Mouse (Mus musculus) hematopoietic stem cell, adult 5-6 weeks (primary cell): ENCODE results near the gene Asb10. TPM values are rescaled to one million over a fixed set of nuclear protein-coding genes. Genes with fewer than 3 reads are reported as not detected.
A peak's percentile ranks its signal among the peaks of the same experiment; 100 is the strongest.

Experiments used
- ATAC-seq, 2 experiments: fragments of 125-278 bp in 1 of 2; replicated peaks in 1 of 2; 2 replicates each; pipeline ENCODE4 v1.8.0; 2016 to 2017; ENCODE audit warnings: inconsistent platforms in 2 of 2, mild to moderate bottlenecking in 2 of 2, moderate number of reproducible peaks in 2 of 2, low read depth in 1 of 2, moderate TSS enrichment in 1 of 2; ENCODE audit not compliant: low FRiP score in 2 of 2, poor library complexity in 2 of 2, severe bottlenecking in 2 of 2, insufficient read depth in 1 of 2, low TSS enrichment in 1 of 2
- total RNA-seq: library from RNA; stranded (forward); fragments of 172-1452, 232-1000 nt; gene quantifications from 2 replicates; pipeline ENCODE4 v1.2.3, GENCODE M21; 2017

Asb10 gene
- total RNA-seq, 1 experiment from 2014 or later, result not detected

DNA sequence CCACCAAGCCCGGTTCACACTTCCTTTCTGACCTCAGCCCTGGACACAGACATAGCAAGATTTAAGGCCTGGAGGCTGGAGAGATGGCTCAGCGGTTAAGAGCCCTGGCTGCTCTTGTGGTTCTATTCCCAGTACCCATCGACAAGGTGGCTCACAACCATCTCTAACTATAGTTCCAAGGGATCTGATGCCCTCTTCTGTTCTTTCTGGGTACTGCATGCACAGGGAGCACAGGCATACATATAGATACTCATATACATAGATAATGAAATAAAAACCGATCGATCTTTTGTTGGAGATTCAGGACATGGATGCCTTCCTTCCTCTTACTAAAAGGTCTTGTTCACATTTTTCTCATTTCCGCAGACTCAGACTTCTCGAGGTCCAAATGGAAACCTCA, 32.4 kb downstream of the Asb10 start:
- no peak for ATAC-seq

DNA sequence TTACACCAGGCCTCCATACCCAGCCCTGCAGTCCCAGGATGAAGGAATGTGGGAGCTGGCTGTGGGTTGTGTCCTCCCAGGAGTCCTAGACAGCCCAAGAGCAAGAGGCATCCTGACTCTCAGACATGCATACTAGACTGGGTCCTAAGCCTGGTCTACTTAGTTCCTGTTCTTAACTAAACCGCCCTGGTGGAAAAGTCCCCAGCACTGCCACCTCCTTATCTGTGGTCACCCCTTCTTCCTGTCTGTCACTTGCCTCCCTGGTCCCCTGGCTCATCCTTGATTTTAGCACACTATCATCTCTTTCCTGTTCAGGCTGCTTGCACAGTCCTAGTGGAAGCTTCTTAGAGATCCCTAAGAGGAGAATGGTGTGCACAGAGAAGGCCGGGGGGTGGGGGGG, 35.3 kb downstream of the Asb10 start:
- ATAC-seq, result peak; percentile 67 to 68

DNA sequence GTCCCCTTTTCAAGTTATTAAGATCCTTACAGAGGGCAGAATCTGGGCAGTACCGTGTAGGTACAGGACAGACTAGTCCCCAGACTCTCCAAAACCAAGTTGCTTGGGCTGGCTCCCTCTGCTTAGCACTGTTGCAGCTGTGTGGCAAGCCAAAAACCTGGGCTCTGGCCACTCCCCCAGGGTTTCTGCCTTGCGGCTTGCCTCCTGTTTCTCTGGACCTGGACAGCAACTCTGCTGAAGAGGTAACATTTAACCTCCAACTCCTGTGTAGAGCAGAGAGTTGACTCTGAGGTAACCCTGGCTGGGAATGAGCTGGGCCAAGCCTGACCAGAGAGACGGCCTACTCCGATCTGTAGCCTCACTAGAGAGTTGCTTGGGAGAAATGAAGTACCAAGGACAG, 38.0 kb downstream of the Asb10 start:
- ATAC-seq, result no peak

DNA sequence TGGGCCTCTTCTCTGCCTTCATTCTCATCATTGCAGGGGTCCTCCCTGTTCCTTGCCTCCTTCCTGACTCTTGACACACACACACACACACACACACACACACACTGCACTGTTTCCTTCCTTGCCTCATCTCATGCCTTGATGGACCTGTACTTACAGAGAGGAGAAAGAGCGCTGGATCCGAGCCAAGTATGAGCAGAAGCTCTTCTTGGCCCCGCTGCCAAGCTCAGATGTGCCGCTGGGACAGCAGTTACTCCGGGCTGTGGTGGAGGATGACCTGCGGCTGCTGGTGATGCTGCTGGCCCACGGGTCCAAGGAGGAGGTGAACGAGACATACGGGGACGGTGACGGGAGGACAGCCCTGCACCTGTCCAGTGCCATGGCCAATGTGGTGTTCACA, 39.9 kb downstream of the Asb10 start:
- no peak for ATAC-seq

DNA sequence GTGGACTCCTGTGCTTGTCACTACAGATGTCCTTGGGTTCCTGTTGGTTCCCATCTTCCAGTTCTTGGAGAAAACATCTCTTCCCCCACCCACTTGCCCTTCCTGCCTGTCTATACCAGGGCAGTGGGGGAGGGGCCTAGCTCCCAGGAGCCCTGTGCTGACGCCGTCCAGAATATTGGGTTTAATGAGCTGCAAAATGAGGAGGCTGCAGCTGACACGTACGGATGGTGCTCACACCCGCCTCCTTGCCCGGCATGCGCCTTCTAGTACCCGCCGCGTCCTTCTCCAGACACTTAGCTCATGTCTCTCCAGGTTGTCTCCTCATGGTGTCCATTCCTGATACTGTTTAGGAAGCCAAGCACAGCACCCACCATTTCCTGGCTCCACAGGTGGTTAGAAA, 41.7 kb downstream of the Asb10 start:
- ATAC-seq, result no peak

DNA sequence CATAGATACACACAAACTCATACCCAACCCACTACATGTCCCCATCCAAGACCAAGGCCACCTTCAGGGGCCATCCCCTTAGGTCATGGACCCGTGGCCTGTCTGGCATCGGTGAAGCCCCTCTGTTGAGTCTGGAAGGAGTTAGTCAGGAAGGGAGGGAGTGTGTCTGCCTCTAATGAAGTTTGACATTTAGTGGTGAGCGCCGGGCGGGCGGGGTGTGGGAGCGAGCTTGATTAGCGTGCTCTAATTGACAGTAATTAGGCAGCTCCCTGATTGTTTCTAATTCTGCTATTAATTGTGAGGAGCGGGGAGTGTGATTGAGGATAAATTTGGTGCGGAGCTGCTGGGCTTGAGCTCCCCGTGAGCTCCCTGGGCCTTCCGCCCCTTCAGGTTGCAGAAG, 43.3 kb downstream of the Asb10 start:
- ATAC-seq, result no peak

DNA sequence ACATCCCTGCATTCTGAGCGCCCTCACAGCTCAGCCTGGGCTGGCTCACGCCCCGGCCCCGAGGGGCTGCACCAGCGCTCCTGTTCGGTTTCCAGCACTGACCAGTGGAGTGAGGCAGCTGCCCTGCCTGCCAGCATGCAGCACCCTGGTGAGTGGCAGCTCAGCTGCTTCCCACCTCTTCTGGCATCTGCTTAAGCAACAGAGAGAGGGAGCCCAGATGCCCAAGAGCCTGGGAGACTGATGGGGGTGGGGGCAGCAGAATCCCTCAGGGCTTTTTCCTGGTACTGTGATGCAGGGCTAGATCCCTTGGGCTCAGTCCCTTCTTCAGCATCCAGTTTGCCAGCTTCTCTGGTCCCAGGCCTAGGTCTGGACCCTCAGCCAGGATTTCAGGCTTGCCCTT, 44.0 kb downstream of the Asb10 start:
- no peak for ATAC-seq

DNA sequence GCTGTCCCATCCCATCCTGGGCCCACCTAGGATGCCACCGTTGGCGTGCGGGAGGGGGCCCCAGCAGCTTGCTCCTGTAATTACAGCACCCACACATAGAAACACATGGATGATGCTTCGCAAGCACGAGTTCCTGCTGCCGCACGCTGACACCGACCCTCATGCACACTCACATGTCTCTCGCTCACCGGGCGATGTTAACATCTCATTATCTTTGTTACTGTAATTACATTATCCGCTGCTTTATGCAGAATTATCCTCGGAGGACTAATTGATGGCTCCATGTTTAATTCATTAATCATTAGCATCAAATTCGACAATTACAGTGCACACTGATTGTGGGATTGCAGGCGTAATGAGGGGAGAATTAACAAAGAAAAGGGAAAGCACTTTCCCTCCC, 45.8 kb downstream of the Asb10 start:
- ATAC-seq, result no peak

DNA sequence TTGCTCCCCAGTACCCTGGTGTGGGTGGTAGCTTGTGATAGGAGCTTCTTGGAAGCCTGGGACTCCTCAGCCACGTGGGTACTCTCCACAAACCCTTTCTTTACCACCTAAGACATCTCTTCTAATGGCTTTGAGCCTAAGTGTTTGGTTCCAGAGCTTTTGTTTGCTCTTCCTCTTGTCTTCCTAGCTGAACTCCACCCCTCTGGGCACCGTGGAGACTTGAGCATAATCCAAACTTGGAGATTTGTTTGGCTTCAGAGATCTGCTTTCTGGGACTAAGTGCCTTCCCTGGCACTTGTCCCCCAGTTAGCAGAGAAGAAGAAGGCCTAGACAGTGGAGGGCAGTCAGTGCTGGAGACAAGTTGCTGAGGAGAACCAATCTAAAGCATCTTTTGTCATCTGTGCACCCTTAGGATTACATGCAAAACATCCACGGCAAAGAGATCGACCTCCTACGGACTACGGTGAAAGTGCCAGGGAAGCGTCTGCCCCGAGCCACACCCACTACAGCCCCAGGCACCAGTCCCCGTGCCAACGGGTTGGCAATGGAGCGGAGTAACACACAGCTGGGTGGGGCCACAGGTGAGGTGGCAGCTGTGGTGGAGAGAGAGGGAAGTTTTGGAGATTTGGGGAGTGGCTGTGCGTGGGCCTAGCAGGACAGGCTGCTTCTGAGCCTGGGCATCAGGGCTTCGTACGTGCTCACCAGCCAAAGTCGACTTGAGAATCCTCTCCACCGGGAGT, 48.1 kb downstream of the Asb10 start:
- ATAC-seq, result no peak

DNA sequence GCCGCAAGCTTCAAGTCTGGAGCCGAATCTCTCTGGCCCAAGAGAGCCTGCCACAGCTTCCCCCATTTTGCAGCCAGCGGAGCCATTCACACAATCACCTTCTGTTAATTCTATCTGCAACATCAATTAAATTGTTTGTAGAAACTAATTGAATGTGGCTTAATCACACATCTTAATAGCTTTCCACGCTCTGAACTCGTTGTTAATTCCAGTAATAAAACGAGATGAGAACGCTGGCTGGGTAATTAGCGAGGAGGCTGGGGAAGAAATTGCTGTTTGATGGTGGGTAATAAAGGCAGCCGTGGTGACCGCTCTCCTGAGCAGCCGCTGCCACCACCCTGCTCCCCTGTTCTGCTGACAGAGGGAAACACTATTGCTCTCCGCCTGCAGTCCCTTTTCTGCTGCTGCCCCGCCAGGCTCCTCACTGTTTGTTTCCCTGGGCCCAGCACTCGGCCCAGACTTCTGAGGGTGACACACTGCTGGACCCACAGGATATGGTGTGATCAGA, 50.3 kb downstream of the Asb10 start:
- no peak for ATAC-seq

DNA sequence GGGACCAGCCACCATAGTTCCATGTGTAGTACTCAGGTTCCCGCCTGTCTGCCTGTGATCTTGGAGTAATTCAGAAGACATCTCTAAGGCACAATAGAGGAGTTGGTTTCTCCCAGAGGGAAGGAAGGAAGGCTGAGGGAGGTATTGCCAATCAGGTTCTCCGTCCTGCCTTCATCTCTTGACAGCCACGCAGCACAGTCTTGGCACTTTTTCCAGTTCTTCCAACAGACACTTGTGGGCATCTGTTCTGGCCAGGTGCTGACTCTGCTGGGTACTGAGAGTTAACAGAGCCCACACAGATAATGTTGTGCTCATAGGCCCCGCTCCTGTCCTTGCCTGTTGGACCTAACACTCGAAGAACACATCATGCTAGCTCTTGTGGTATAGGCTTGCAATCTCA, 54.0 kb downstream of the Asb10 start:
- ATAC-seq, result no peak

DNA sequence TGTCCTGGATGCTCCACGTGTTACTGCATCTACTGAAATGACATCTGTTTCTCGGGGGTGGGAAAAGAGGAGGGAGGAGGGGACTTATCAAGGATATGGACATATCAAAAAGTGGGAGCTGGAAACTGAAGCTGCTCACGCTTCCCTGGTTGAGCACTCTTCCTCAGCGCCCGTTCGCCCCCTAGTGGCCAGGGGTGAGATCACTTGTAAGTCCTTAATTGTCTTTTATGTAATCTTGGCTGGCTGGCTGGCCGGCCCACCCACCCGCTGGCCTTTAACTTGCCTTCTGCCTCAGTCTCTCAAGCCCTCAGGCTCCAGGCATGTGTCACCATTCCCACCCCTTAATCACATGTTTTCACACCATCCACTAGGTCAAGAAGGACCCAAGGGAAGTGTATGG, 54.7 kb downstream of the Asb10 start:
- ATAC-seq, result peak; percentile 29 to 55; a peak in 3 of 4 replicates

DNA sequence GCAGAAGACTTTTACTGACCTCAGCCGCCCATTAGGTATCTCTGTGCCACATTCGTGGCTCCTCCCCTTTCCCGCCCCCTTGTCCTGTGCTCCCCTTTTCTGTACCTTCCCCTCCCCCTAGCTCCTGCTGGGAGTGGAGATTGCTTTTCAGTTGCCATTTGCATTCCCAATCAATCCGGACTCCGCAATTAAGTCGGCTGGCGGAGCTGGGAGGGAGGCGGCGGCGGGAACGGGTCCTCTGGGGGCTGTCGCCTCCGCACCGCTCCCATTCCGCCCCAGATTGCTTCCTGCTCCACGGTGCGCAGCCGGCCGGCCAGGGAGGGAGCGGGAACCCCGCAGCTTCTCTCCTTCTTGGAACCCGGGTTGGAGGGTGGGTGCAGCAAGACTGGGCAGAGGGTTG, 55.8 kb downstream of the Asb10 start:
- no peak for ATAC-seq

DNA sequence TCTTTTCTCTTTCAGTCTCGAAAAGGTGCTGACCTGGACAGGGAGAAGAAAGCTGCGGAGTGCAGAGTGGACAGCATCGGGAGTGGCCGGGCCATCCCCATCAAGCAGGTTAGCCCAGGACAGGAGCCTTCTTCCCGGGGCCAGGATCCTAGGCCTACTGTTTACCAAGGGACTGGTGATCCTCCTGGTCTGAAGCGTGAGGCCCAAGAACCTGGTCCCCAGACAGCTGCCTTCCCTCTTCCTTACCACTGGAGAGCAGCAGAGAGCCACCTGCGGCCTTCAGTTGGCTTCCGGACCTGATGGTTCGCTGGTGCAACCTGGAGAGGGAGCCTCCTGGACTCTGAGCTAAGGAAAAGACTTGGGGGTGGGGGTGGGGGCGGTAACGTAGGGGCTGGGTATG, 57.5 kb downstream of the Asb10 start:
- peak; percentile 70 to 71 for ATAC-seq

Other genes starting within 250 kb of the Asb10 start
- 2.6 and 4.8 TPM in 2 replicates for gene Kcnh2, start 189.4 kb downstream of the Asb10 start, total RNA-seq
- not detected in 2 replicates for gene Nos3, start 176.2 kb downstream of the Asb10 start, total RNA-seq
- gene Atg9b, start 148.8 kb downstream of the Asb10 start, total RNA-seq, result 3.8 and 5.6 TPM in 2 replicates
- gene Abcb8, start 147.3 kb downstream of the Asb10 start, total RNA-seq, result 8.6 and 19.1 TPM in 2 replicates
- gene Asic3, start 127.6 kb downstream of the Asb10 start, total RNA-seq, result 0.19 TPM in 1 of 2 replicates, not detected in the other
- gene Cdk5, start 117.4 kb downstream of the Asb10 start, total RNA-seq, result 17.2 and 32.2 TPM in 2 replicates
- gene Slc4a2, start 117.1 kb downstream of the Asb10 start, total RNA-seq, result 24.3 and 40.5 TPM in 2 replicates
- gene Fastk, start 95.7 kb downstream of the Asb10 start, total RNA-seq, result 14.8 and 29.4 TPM in 2 replicates
- gene Tmub1, start 93.1 kb downstream of the Asb10 start, total RNA-seq, result 16.1 and 16.3 TPM in 2 replicates
- 32.4 and 37.8 TPM in 2 replicates for gene Agap3, start 88.8 kb downstream of the Asb10 start, total RNA-seq
- gene Gbx1, start 13.8 kb downstream of the Asb10 start, total RNA-seq, result not detected in 2 replicates
- not detected in 2 replicates for gene 4931409K22Rik, start 15.8 kb upstream of the Asb10 start, total RNA-seq
- 75.0 and 89.8 TPM in 2 replicates for gene Abcf2, start 36.5 kb upstream of the Asb10 start, total RNA-seq
- gene Chpf2, start 45.8 kb upstream of the Asb10 start, total RNA-seq, result 12.0 and 15.5 TPM in 2 replicates
- gene Smarcd3, start 83.4 kb upstream of the Asb10 start, total RNA-seq, result 0.40 and 0.94 TPM in 2 replicates
- gene Nub1, start 144.6 kb upstream of the Asb10 start, total RNA-seq, result 69.7 and 75.7 TPM in 2 replicates
- 0.30 and 1.5 TPM in 2 replicates for gene Wdr86, start 189.7 kb upstream of the Asb10 start, total RNA-seq
- gene Crygn, start 217.0 kb upstream of the Asb10 start, total RNA-seq, result 22.8 TPM in 1 of 2 replicates, not detected in the other